Mouse (Mus musculus) layer of hippocampus, postnatal 36 days (tissue): ENCODE results near the gene Ntrk1. TPM values are rescaled to one million over a fixed set of nuclear protein-coding genes. Genes with fewer than 3 reads are reported as not detected.

Experiments
- DNase-seq, 2 experiments: peaks; one replicate each; pipeline ENCODE4 v3.0.0; 2022
- total RNA-seq, 2 experiments: library from RNA; stranded (reverse); gene quantifications; 2 replicates each; pipeline ENCODE4 v1.2.3; 2021

The Ntrk1 gene
- total RNA-seq, 2 experiments from 2014 or later, result 0.12 TPM; not detected in 1

DNA sequence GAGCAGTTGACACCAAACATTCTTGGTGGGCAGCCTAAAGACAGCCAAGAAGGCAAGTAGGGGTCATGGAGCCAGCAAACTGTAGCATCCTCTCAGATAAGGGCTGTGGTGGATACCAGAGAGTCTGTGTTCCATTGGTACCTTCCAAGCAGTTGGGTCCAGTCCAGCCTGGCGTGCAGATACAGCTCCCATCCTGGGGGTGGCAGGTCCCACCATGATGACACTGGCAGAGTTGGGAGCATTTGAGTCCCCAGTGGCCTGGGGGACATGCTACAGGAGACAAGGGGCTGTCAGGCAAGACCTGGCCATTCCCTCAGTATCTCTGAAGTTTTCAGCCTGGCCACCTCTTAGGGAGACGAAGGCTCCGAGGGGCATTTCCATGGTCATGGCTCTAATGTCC lies 42.4 kb downstream of the Ntrk1 start:
- no peak for DNase-seq

GRCm38 (mm10) chr3:87749977-87750376 lies 45.0 kb downstream of the Ntrk1 start:
- DNase-seq, result no peak

GRCm38 (mm10) chr3:87749036-87749435 lies 45.9 kb downstream of the Ntrk1 start:
- peak; percentile 45 to 61 for DNase-seq

DNA sequence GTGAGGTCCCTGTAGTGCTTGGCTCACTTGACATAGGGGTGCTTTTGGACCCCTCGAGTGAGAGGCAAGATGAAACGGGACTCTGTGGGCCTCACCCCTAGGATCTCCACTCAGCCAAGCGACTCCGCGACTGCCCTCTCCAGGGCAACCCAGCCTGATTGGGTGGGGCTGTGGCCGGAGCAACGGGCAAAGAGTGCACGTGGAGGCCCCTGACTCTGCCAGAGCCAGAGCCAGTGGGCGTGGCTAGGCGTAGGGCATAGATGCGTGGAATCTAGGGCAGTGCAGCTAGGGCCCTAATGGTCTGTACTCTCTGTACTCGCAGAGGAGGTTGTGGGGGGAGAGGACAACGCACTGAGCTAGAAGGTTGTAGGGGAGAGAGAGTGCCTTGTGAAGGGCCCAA lies 46.5 kb downstream of the Ntrk1 start, which contains the start of gene Lrrc71:
TSS of gene Lrrc71 (minus strand) at position 195 of the 400 bp plus-strand sequence.
- no peak for DNase-seq

DNA sequence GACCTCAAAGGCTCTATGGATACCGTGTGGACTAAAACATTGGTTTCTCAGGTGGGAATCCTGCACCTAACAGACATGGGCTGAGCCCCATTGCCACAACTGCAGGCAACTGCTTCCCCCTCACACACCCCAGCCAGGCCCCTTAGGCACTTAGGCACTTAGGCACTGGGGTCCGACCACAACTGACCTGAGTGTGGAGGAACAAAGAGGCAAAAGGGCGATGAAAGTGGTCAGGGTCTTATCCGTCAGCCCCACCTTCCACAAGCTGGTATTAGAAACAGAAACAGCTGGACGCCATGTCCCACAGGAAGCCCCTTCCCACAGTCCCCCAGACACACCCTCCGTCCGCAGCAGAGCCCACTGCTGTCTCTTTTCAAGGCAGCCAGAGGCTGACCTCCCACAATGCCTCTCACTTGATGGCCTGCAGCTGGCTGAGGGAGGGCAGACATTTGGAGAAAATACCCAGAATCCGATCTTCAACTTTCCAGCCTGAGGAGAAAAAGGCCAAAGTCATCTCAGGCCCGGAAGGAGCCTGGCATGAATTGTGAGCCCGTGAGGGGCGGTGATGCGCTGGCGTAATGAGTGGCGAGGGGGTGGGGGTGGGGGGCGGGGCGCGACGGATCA lies 49.8 kb downstream of the Ntrk1 start:
- no peak for DNase-seq

GRCm38 (mm10) chr3:87743927-87744326 lies 51.0 kb downstream of the Ntrk1 start:
- DNase-seq, result no peak

- DNase-seq, result no peak
These were observed 52.2 kb downstream of the Ntrk1 start for GRCm38 (mm10) chr3:87742735-87743134.

- no peak for DNase-seq
These were observed 52.9 kb downstream of the Ntrk1 start for GRCm38 (mm10) chr3:87742013-87742412.

DNA sequence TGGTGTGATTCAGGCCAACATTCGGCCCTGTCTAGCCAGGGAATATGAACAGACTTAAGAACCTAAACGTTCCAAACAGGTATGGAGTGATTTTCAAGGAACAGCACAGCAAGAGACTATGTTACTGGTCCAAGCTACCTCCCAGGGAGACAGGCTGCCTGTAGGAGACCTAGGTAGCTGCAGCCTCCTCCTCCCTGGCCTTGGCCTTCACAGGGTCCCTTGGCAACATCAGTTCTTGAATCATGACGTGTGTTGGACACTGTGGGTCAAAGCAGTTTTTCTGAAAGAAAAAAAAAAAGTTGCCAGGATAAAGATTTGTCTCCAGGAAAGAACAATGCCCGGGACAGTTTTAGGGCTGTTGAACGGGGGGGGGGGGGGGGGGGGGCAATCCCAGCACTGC lies 56.1 kb downstream of the Ntrk1 start:
- no peak for DNase-seq

GRCm38 (mm10) chr3:87735335-87735734 lies 59.6 kb downstream of the Ntrk1 start:
- DNase-seq, result no peak

- DNase-seq, result no peak
These were observed 60.8 kb downstream of the Ntrk1 start for GRCm38 (mm10) chr3:87733984-87734761.

- DNase-seq, result no peak
These were observed 61.9 kb downstream of the Ntrk1 start for GRCm38 (mm10) chr3:87733098-87733497.

- no peak for DNase-seq
These were observed 66.3 kb downstream of the Ntrk1 start for GRCm38 (mm10) chr3:87728696-87729095.

Other genes starting within 250 kb of the Ntrk1 start
- 10 to 100 TPM; 60.5 to 62.4 TPM for gene Arhgef11, start 177.6 kb downstream of the Ntrk1 start, total RNA-seq
- gene Lrrc71, start 46.5 kb downstream of the Ntrk1 start, total RNA-seq, result 1 to 10 TPM in 1 of 2 experiments, under 1 TPM in 1; 0.40 to 1.6 TPM
- gene Insrr, start 1.8 kb upstream of the Ntrk1 start, total RNA-seq, result under 1 TPM; 0.15 TPM
- gene Pear1, start 29.1 kb upstream of the Ntrk1 start, total RNA-seq, result 10 to 100 TPM in 1 of 2 experiments, 1 to 10 TPM in 1; 8.0 to 10.4 TPM
- gene Sh2d2a, start 51.6 kb upstream of the Ntrk1 start, total RNA-seq, result not detected
- gene Prcc, start 90.4 kb upstream of the Ntrk1 start, total RNA-seq, result 10 to 100 TPM; 58.3 to 58.6 TPM
- gene Hdgf, start 111.2 kb upstream of the Ntrk1 start, total RNA-seq, result 100 to 1,000 TPM; 140 to 149 TPM
- gene Mrpl24, start 124.3 kb upstream of the Ntrk1 start, total RNA-seq, result 10 to 100 TPM; 54.7 to 59.8 TPM
- 10 to 100 TPM; 15.0 TPM for gene Isg20l2, start 135.2 kb upstream of the Ntrk1 start, total RNA-seq
- 10 to 100 TPM; 23.5 to 27.9 TPM for gene Rrnad1, start 135.6 kb upstream of the Ntrk1 start, total RNA-seq
- gene Crabp2, start 153.5 kb upstream of the Ntrk1 start, total RNA-seq, result 1 to 10 TPM; 1.3 to 3.5 TPM
- gene Nes, start 175.9 kb upstream of the Ntrk1 start, total RNA-seq, result 1 to 10 TPM; 4.0 to 5.4 TPM
- 100 to 1,000 TPM; 296 to 327 TPM for gene Bcan, start 205.1 kb upstream of the Ntrk1 start, total RNA-seq
- gene Hapln2, start 232.4 kb upstream of the Ntrk1 start, total RNA-seq, result 10 to 100 TPM; 14.9 to 18.0 TPM
- 10 to 100 TPM; 14.5 to 17.8 TPM for gene Gpatch4, start 247.9 kb upstream of the Ntrk1 start, total RNA-seq